Mouse (Mus musculus): Measurements from ENCODE around the gene Fstl4. TPM values are rescaled to one million over a fixed set of nuclear protein-coding genes. Genes with fewer than 3 reads are reported as not detected.

Gene Fstl4
- total and polyA plus RNA-seq, 2 experiments from 2014 or later: 7.4 to 8.1 TPM

- Histone ChIP-seq H3K9me3 (ENCODE audit: low read length) (no peaks in the 10 kb centered on the region), H3K27me3 (ENCODE audit: insufficient read depth, low read length) (no peaks in the 10 kb centered on the region), H3K27ac (ENCODE audit: low read depth, low read length) (no peak overlapping the region), H3K4me3 (ENCODE audit: low read depth, low read length) (no peak overlapping the region), H3K4me1 (ENCODE audit: insufficient read depth) (no peaks in the 10 kb centered on the region), H3K4me2 (ENCODE audit: low read depth) (no peak overlapping the region), H3K9ac (no peak overlapping the region), H3K36me3 (ENCODE audit: insufficient read depth) (no peaks in the 10 kb centered on the region)
- WGBS: 98% methylated on average over 6 of the region's 6 CpGs
- no peak for ATAC-seq
- no peak for DNase-seq
- TF ChIP-seq CTCF (IDR thresholded peaks at IDR 0.05; ENCODE audit: low read depth): no peak
These were observed 344.4 kb downstream of the Fstl4 start for GRCm38 (mm10) chr11:53108798-53109197.

DNA sequence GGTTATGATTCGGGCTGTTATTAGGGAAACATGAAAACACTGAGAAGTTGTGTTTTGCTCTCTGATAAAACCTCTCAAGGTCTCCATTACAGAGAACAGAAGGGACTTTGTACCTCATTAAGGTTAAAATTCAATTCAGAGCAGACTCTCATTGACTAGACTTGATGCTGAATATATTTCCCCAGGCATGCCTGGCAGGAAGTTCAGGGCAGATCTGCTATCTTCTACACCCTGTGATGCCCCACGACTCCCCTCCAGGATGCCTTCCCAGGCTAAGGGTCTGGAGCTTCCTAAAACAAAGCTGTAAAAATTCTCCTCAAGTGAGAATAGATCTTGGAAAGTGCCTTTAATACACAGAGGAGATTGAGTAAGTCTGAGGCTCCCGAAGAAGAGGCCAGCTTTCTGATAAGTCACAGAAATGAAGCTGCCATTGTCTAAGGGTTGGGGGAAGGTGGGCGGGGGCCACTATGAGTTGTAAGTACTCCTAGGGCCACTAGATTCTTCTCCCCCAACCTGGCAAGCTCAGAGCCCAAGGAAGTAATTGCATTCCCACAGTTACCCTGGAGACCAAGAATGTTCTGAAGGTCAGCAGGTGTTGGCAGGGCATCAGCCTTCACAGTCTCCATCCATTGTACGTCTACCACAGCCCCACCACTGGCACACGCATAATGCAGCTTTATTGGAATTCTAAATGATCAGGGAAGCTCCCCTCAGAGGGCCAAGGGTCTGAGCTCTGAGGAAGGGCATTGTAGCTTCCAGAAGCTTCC is 345.4 kb downstream of the Fstl4 start:
- Histone ChIP-seq H3K4me3 (ENCODE audit: low read depth, low read length) (no peak overlapping the region), H3K9ac (no peak overlapping the region), H3K4me1 (ENCODE audit: insufficient read depth) (no peaks in the 10 kb centered on the region), H3K36me3 (ENCODE audit: insufficient read depth) (no peaks in the 10 kb centered on the region), H3K27ac (ENCODE audit: low read depth, low read length) (no peak overlapping the region), H3K9me3 (ENCODE audit: low read length) (no peaks in the 10 kb centered on the region), H3K27me3 (ENCODE audit: insufficient read depth, low read length) (no peaks in the 10 kb centered on the region; the same call in 1 of the 2 replicates), H3K4me2 (ENCODE audit: low read depth) (no peak overlapping the region)
- ATAC-seq (no peak), DNase-seq (no peak)
- TF ChIP-seq CTCF (IDR thresholded peaks at IDR 0.05; ENCODE audit: low read depth): no peak
- WGBS: 58% methylated on average over 6 of the region's 6 CpGs

DNA sequence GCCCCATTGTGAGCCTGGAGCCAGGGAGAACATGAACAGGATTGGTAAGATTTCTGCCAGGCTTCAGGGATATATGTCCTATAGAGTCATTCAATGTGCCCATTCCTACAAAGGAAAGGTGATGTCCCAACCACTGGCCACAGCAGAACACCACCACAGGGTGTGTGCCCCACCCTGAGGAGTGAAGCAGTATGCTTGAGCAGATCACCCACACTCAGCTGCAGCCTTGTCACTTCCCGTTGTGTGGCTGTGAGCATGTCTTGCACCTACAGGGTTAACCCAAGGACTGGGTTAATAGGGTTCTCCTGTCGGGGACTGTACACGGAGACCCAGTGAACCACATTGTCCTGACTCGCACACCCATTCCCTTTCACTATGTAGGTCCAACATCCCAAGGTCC is 351.3 kb downstream of the Fstl4 start:
- TF ChIP-seq CTCF (IDR thresholded peaks at IDR 0.05; ENCODE audit: low read depth): no peak
- Histone ChIP-seq H3K4me3 (ENCODE audit: low read depth, low read length) (no peak overlapping the region), H3K4me1 (ENCODE audit: insufficient read depth) (no peaks in the 10 kb centered on the region), H3K36me3 (ENCODE audit: insufficient read depth) (no peaks in the 10 kb centered on the region), H3K4me2 (ENCODE audit: low read depth) (no peak overlapping the region), H3K27ac (ENCODE audit: low read depth, low read length) (no peak overlapping the region), H3K9me3 (ENCODE audit: low read length) (no peaks in the 10 kb centered on the region), H3K9ac (no peak overlapping the region), H3K27me3 (ENCODE audit: insufficient read depth, low read length) (no peaks in the 10 kb centered on the region; the same call in 1 of the 2 replicates)
- 64% methylated on average over 4 of the region's 4 CpGs for WGBS
- no peak for ATAC-seq
- no peak for DNase-seq

GRCm38 (mm10) chr11:53116356-53116755 is 351.9 kb downstream of the Fstl4 start:
- Histone ChIP-seq H3K4me2 (ENCODE audit: low read depth) (no peak overlapping the region), H3K27me3 (ENCODE audit: insufficient read depth, low read length) (no peaks in the 10 kb centered on the region; the same call in 1 of the 2 replicates), H3K9ac (no peak overlapping the region), H3K27ac (ENCODE audit: low read depth, low read length) (no peak overlapping the region), H3K9me3 (ENCODE audit: low read length) (no peaks in the 10 kb centered on the region), H3K4me1 (ENCODE audit: insufficient read depth) (peaks cover 2% of the 10 kb centered on the region; the same call in 1 of the 2 replicates), H3K4me3 (ENCODE audit: low read depth, low read length) (no peak overlapping the region), H3K36me3 (ENCODE audit: insufficient read depth) (no peaks in the 10 kb centered on the region)
- ATAC-seq (no peak), DNase-seq (no peak)
- WGBS: 89% methylated on average over 2 of the region's 2 CpGs
- no peak for TF ChIP-seq CTCF (IDR thresholded peaks at IDR 0.05; ENCODE audit: low read depth)

GRCm38 (mm10) chr11:53118226-53118965 is 354.0 kb downstream of the Fstl4 start:
- Histone ChIP-seq H3K27ac (ENCODE audit: low read depth, low read length) (no peak overlapping the region), H3K9ac (no peak overlapping the region), H3K4me1 (ENCODE audit: insufficient read depth) (peaks cover 3% of the 10 kb centered on the region; the same call in 1 of the 2 replicates), H3K36me3 (ENCODE audit: insufficient read depth) (no peaks in the 10 kb centered on the region), H3K9me3 (ENCODE audit: low read length) (no peaks in the 10 kb centered on the region), H3K4me2 (ENCODE audit: low read depth) (no peak overlapping the region), H3K4me3 (ENCODE audit: low read depth, low read length) (no peak overlapping the region), H3K27me3 (ENCODE audit: insufficient read depth, low read length) (no peaks in the 10 kb centered on the region; the same call in 1 of the 2 replicates)
- DNase-seq (no peak), ATAC-seq (no peak)
- TF ChIP-seq CTCF (IDR thresholded peaks at IDR 0.05; ENCODE audit: low read depth): no peak
- 62% methylated on average over 11 of the region's 11 CpGs for WGBS

GRCm38 (mm10) chr11:53119966-53120365 is 355.5 kb downstream of the Fstl4 start:
- no peak for ATAC-seq
- Histone ChIP-seq H3K9ac (no peak overlapping the region), H3K4me1 (ENCODE audit: insufficient read depth) (peaks cover 3% of the 10 kb centered on the region; the same call in 1 of the 2 replicates), H3K27ac (ENCODE audit: low read depth, low read length) (no peak overlapping the region), H3K4me2 (ENCODE audit: low read depth) (no peak overlapping the region), H3K4me3 (ENCODE audit: low read depth, low read length) (no peak overlapping the region), H3K36me3 (ENCODE audit: insufficient read depth) (no peaks in the 10 kb centered on the region), H3K9me3 (ENCODE audit: low read length) (no peaks in the 10 kb centered on the region), H3K27me3 (ENCODE audit: insufficient read depth, low read length) (no peaks in the 10 kb centered on the region)
- TF ChIP-seq CTCF (IDR thresholded peaks at IDR 0.05; ENCODE audit: low read depth): no peak
- DNase-seq: no peak
- WGBS: 61% methylated on average over 5 of the region's 5 CpGs

DNA sequence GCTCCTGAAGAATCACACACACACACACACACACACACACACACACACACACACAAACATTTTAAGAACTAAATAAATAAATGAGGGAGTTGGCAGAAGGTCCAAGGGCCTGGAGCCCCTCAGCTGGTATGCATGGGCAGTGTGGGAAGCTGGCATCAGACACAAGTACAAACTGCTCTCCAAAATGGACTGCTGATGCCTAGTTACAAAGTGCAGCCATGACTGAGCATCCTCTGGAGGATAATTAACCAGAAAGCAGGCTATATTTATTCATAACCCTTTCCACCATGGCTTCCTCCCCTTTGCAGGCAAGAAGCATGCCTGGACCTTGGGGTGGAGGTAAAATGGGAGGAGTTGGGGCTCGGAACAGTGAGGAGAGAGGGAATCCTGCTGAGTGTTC is 356.8 kb downstream of the Fstl4 start:
- Histone ChIP-seq H3K36me3 (ENCODE audit: insufficient read depth) (no peaks in the 10 kb centered on the region), H3K4me1 (ENCODE audit: insufficient read depth) (peaks cover 3% of the 10 kb centered on the region; the same call in 1 of the 2 replicates), H3K4me3 (ENCODE audit: low read depth, low read length) (no peak overlapping the region), H3K9ac (no peak overlapping the region), H3K27me3 (ENCODE audit: insufficient read depth, low read length) (no peaks in the 10 kb centered on the region), H3K4me2 (ENCODE audit: low read depth) (no peak overlapping the region), H3K27ac (ENCODE audit: low read depth, low read length) (no peak overlapping the region), H3K9me3 (ENCODE audit: low read length) (no peaks in the 10 kb centered on the region)
- 40% methylated on average over 1 of the region's 1 CpGs for WGBS
- DNase-seq (no peak), ATAC-seq (0 out of 2 replicates have a peak, but pooled peaks have one; percentile 25)
- TF ChIP-seq CTCF (IDR thresholded peaks at IDR 0.05; ENCODE audit: low read depth): no peak
